Mouse (Mus musculus) hindbrain, postnatal 0 days (tissue): ENCODE measurements around the gene Olfr522. TPM values are rescaled to one million over a fixed set of nuclear protein-coding genes. Genes with fewer than 3 reads are reported as not detected.

Source experiments
- ATAC-seq: fragments of 200-750 bp; cut with Nextera tagmentation; 2 replicates; pipeline ENCODE4 v1.8.0; 2017; ENCODE audit warnings: mild to moderate bottlenecking, moderate TSS enrichment, moderate library complexity
- DNase-seq: peaks from one replicate; pipeline ENCODE4 v3.0.0-alpha.2; 2015; ENCODE audit warnings: low spot score
- H3K27ac ChIP-seq: fragments of 300-500 bp; sonication (generic); 2 replicates; pipeline ENCODE4 v1.5.1; 2014; ENCODE audit warnings: mild to moderate bottlenecking
- H3K27me3 ChIP-seq: fragments of 300-500 bp; sonication (generic); 2 replicates; pipeline ENCODE4 v1.6.1; 2014; ENCODE audit warnings: low read length, mixed read lengths; ENCODE audit not compliant: insufficient read depth
- H3K36me3 ChIP-seq: fragments of 300-500 bp; sonication (generic); 2 replicates; pipeline ENCODE4 v1.6.1; 2014; ENCODE audit warnings: low read length, mixed read lengths; ENCODE audit not compliant: insufficient read depth
- H3K4me1 ChIP-seq: fragments of 300-500 bp; sonication (generic); 2 replicates; pipeline ENCODE4 v1.6.1; 2014; ENCODE audit warnings: antibody characterized with exemption, low read length, mixed read lengths; ENCODE audit not compliant: insufficient read depth
- H3K4me2 ChIP-seq: fragments of 300-500 bp; sonication (generic); 2 replicates; pipeline ENCODE4 v1.6.1; 2014; ENCODE audit warnings: low read depth, mild to moderate bottlenecking, low read length, moderate library complexity, mixed read lengths
- H3K4me3 ChIP-seq: fragments of 300-500 bp; sonication (generic); 2 replicates; pipeline ENCODE4 v1.5.1; 2014; ENCODE audit warnings: low read length
- H3K9ac ChIP-seq: fragments of 300-500 bp; sonication (generic); replicated peaks from 2 replicates; pipeline ENCODE4 v1.6.1; 2014; ENCODE audit warnings: mild to moderate bottlenecking, low read length, moderate library complexity, mixed read lengths
- H3K9me3 ChIP-seq: fragments of 300-500 bp; sonication (generic); 2 replicates; pipeline ENCODE4 v1.6.1; 2016; ENCODE audit warnings: low read length, mixed read lengths
- CTCF ChIP-seq: IDR thresholded peaks from 2 replicates; pipeline ENCODE4 v1.5.1; 2016; ENCODE audit warnings: antibody characterized with exemption, control low read depth, low read depth
- WGBS: fragments of 180-500 bp; shearing (Covaris S2); extraction: QIAGEN DNeasy Blood & Tissue Kit; methylation state at CpG from one replicate; pipeline ENCODE4 v1.1.7; 2014; 5-methylcytosine and 5-hydroxymethylcytosine counted together
- polyA plus RNA-seq: library from polyadenylated mRNA; unstranded; fragments of >200 nt; fragmentation: Nextera tagmentation; extraction: Ambion mirVana; gene quantifications from 2 replicates; pipeline ENCODE4 v1.2.1, GENCODE M21; 2015
- total RNA-seq: library from RNA; depleted of rRNA; stranded (reverse); fragments of >200 nt; gene quantifications from 2 replicates; pipeline ENCODE4 v1.2.3, GENCODE M21; 2014

The Olfr522 gene
- total and polyA plus RNA-seq, 2 experiments from 2014 or later, result not detected

GRCm38 (mm10) chr7:140169386-140169785 lies 4.8 kb upstream of the Olfr522 start:
- no peaks in the 10 kb centered on the region for H3K4me1 ChIP-seq
- no peak overlapping the region for H3K4me3 ChIP-seq
- no peaks in the 10 kb centered on the region for H3K27me3 ChIP-seq

GRCm38 (mm10) chr7:140167950-140168349 lies 3.4 kb upstream of the Olfr522 start:
- H3K9me3 ChIP-seq, result no peaks in the 10 kb centered on the region
- H3K27ac ChIP-seq, result no peak overlapping the region
- no peak overlapping the region for H3K9ac ChIP-seq
- no peaks in the 10 kb centered on the region for H3K27me3 ChIP-seq
- no peak overlapping the region for H3K4me2 ChIP-seq
- H3K36me3 ChIP-seq, result no peaks in the 10 kb centered on the region
- H3K4me3 ChIP-seq, result no peak overlapping the region
- no peak for DNase-seq
- no peak for ATAC-seq
- TF ChIP-seq CTCF, result no peak
- WGBS, result 65% methylated on average over 1 of the region's 1 CpGs
- no peaks in the 10 kb centered on the region for H3K4me1 ChIP-seq

More at GRCm38 (mm10) chr7:140169386-140169785, 4.8 kb upstream of the Olfr522 start:
- H3K9ac ChIP-seq, result no peak overlapping the region
- no peak for ATAC-seq
- no peaks in the 10 kb centered on the region for H3K36me3 ChIP-seq
- DNase-seq, result no peak
- H3K4me2 ChIP-seq, result no peak overlapping the region
- no peaks in the 10 kb centered on the region for H3K9me3 ChIP-seq
- no peak for TF ChIP-seq CTCF
- H3K27ac ChIP-seq, result no peak overlapping the region
- WGBS, result 81% methylated on average over 4 of the region's 4 CpGs

- DNase-seq (no peak), ATAC-seq (no peak)
- H3K27me3 ChIP-seq, result no peaks in the 10 kb centered on the region
- H3K4me1 ChIP-seq, result no peaks in the 10 kb centered on the region
- no peak for TF ChIP-seq CTCF
- WGBS, result 77% methylated on average over 3 of the region's 3 CpGs
- H3K36me3 ChIP-seq, result no peaks in the 10 kb centered on the region
- no peak overlapping the region for H3K4me3 ChIP-seq
- H3K9me3 ChIP-seq, result no peaks in the 10 kb centered on the region
- no peak overlapping the region for H3K27ac ChIP-seq
- H3K4me2 ChIP-seq, result no peak overlapping the region
- H3K9ac ChIP-seq, result no peak overlapping the region
Measured at GRCm38 (mm10) chr7:140160363-140160762, 4.2 kb downstream of the Olfr522 start.

- peak within 1 kb of the TSS; percentile 54 for H3K9ac ChIP-seq
- WGBS, result 1% methylated on average over 28 of the region's 28 CpGs
- ATAC-seq, result peak; percentile 87
Measured at GRCm38 (mm10) chr7:140154218-140154927, 10.2 kb downstream of the Olfr522 start, which contains the start of gene Sprn. Gene Sprn (minus strand): TSS chr7:140154877.

GRCm38 (mm10) chr7:140153829-140154217 lies 10.7 kb downstream of the Olfr522 start:
- Histone ChIP-seq H3K4me3 (peak overlapping the region; percentile 43), H3K9me3 (no peaks in the 10 kb centered on the region), H3K4me2 (peak overlapping the region; percentile 61), H3K36me3 (no peaks in the 10 kb centered on the region), H3K9ac (peak overlapping the region; percentile 54), H3K4me1 (peaks cover 9% of the 10 kb centered on the region), H3K27me3 (no peaks in the 10 kb centered on the region), H3K27ac (peak overlapping the region; percentile 79)
- WGBS, result 12% methylated on average over 4 of the region's 4 CpGs
- no peak for TF ChIP-seq CTCF
- DNase-seq (peak; percentile 4), ATAC-seq (peak; percentile 42)

More at GRCm38 (mm10) chr7:140154218-140154927, 10.2 kb downstream of the Olfr522 start, which contains the start of gene Sprn:
- peak; percentile 74 for DNase-seq
- peak within 1 kb of the TSS; percentile 79 for H3K27ac ChIP-seq
- H3K27me3 ChIP-seq, result no peaks in the 10 kb centered on the region
- no peaks in the 10 kb centered on the region for H3K36me3 ChIP-seq
- H3K4me2 ChIP-seq, result peak within 1 kb of the TSS; percentile 61
- TF ChIP-seq CTCF, result no peak
- H3K9me3 ChIP-seq, result no peaks in the 10 kb centered on the region
- H3K4me3 ChIP-seq, result peak within 1 kb of the TSS; percentile 43
- peaks cover 9% of the 10 kb centered on the region for H3K4me1 ChIP-seq

- peak; percentile 47 for ATAC-seq
- Histone ChIP-seq H3K9me3 (no peaks in the 10 kb centered on the region), H3K4me3 (peak overlapping the region; percentile 43), H3K36me3 (no peaks in the 10 kb centered on the region), H3K27me3 (no peaks in the 10 kb centered on the region), H3K4me2 (peak overlapping the region; percentile 61), H3K27ac (peak overlapping the region; percentile 79), H3K9ac (peak overlapping the region; percentile 54), H3K4me1 (peaks cover 9% of the 10 kb centered on the region)
- no peak for TF ChIP-seq CTCF
- DNase-seq, result peak; percentile 63
- WGBS, result 5% methylated on average over 28 of the region's 28 CpGs
Measured at GRCm38 (mm10) chr7:140153383-140153782, 11.2 kb downstream of the Olfr522 start.

- no peak for ATAC-seq
- no peak for DNase-seq
- H3K27me3 ChIP-seq, result no peaks in the 10 kb centered on the region
Measured at GRCm38 (mm10) chr7:140144550-140144949, 20.0 kb downstream of the Olfr522 start.

More at GRCm38 (mm10) chr7:140144550-140144949, 20.0 kb downstream of the Olfr522 start:
- no peaks in the 10 kb centered on the region for H3K4me1 ChIP-seq
- H3K4me3 ChIP-seq, result no peak overlapping the region
- no peak overlapping the region for H3K27ac ChIP-seq
- 90% methylated on average over 4 of the region's 4 CpGs for WGBS
- H3K4me2 ChIP-seq, result no peak overlapping the region
- TF ChIP-seq CTCF, result no peak
- H3K9me3 ChIP-seq, result no peaks in the 10 kb centered on the region
- H3K36me3 ChIP-seq, result no peaks in the 10 kb centered on the region
- no peak overlapping the region for H3K9ac ChIP-seq
